ENCODE assay signal across 9 mouse cellular contexts in the genomic region with DNA sequence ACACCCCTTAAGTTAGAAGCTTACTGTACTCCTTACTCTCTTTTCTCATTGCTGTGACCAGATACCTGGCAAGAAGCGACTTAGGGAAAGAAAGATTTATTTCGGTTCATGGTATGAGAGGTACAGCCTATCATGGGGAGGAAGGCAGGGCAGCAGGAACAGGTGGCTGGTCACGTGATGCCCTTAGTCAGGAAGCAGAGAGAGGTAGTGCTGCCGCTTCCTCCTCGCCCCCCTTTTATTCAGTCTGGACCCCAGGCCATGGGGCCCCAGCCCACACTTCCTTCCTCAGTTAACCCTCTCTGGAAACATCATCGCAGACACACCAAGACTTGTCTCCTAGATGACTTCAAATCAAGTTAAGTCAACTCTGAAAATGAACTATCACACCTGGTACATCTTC. TPM values are rescaled to one million over a fixed set of nuclear protein-coding genes. Genes with fewer than 3 reads are reported as not detected.
DNase-seq lines count a peak whose midpoint lies in the region; ATAC-seq and TF ChIP-seq lines count a peak whose summit lies in the region.
"Had no signal": no experiment of that assay in that cellular context is flagged by ENCODE, and none has a peak within 500 bp of the region (broad histone marks: within the 10 kb centered on the region; RNA-seq: fewer than 3 reads in every experiment).

No protein-coding gene starts in this region.

- H3K9me3 ChIP-seq in MEL (replicated peaks; ENCODE audit: insufficient read depth, low read length), result no peaks in the 10 kb centered on the region
- H3K9me3 ChIP-seq in liver, embryonic 14.5 days (ENCODE audit: control insufficient read depth, low read length), result peaks cover 3% of the 10 kb centered on the region; the same call in 1 of the 2 replicates
- no peaks in the 10 kb centered on the region for H3K9me3 ChIP-seq in kidney, embryonic 14.5 days (ENCODE audit: control insufficient read depth, low read length)
- no peaks in the 10 kb centered on the region for H3K9me3 ChIP-seq in neural tube, embryonic 15.5 days (replicated peaks)

- WGBS in liver, embryonic 14.5 days (ENCODE audit: insufficient replicate concordance), result 25% methylated on average over 6 of the region's 6 CpGs
- WGBS in kidney, embryonic 14.5 days, result 64% methylated on average over 6 of the region's 6 CpGs
- WGBS in neural tube, embryonic 15.5 days, result 85% methylated on average over 6 of the region's 6 CpGs

- no peak for TF ChIP-seq EP300 in MEL (IDR thresholded peaks at IDR 0.05; ENCODE audit: low read depth in 1 of 2, low read length in 2 of 2)
- TF ChIP-seq EP300 in liver, embryonic 14.5 days (IDR thresholded peaks at IDR 0.05; ENCODE audit: low read depth), result no peak

- H3K79me2 ChIP-seq in MEL (ENCODE audit: control insufficient read depth, insufficient read depth, low read length, poor library complexity), result no peaks in the 10 kb centered on the region

- H3K4me3 ChIP-seq in MEL (ENCODE audit: control insufficient read depth in 1 of 2, insufficient read depth in 1 of 2, low read depth in 2 of 2, low read length in 2 of 2), result no peak overlapping the region
- H3K4me3 ChIP-seq in liver, embryonic 14.5 days (ENCODE audit: insufficient read depth in 1 of 2, low read depth in 2 of 2, low read length in 2 of 2), result no peak overlapping the region
- H3K4me3 ChIP-seq in kidney, embryonic 14.5 days (ENCODE audit: low read length), result no peak overlapping the region
- no peak overlapping the region for H3K4me3 ChIP-seq in neural tube, embryonic 15.5 days (replicated peaks)

- TF ChIP-seq CTCF in MEL (IDR thresholded peaks at IDR 0.05 in 2 of 3, conservative IDR thresholded peaks at IDR 0.05 in 1 of 3; ENCODE audit: control insufficient read depth in 1 of 3, insufficient read depth in 1 of 3, low read depth in 2 of 3, low read length in 3 of 3, poor library complexity in 1 of 3, severe bottlenecking in 1 of 3), result no peak
- no peak for TF ChIP-seq CTCF in liver, embryonic 14.5 days (IDR thresholded peaks at IDR 0.05; ENCODE audit: low read depth)

- H3K9ac ChIP-seq in MEL (ENCODE audit: control insufficient read depth, low read depth, low read length, poor library complexity, severe bottlenecking), result no peak overlapping the region
- peak overlapping the region; percentile 39 for H3K9ac ChIP-seq in liver, embryonic 14.5 days (replicated peaks)
- no peak overlapping the region for H3K9ac ChIP-seq in kidney, embryonic 14.5 days (ENCODE audit: low read depth, low read length)
- H3K9ac ChIP-seq in neural tube, embryonic 15.5 days (replicated peaks), result no peak overlapping the region

- H3K4me2 ChIP-seq in liver, embryonic 14.5 days (ENCODE audit: low read depth), result peak overlapping the region; percentile 62
- H3K4me2 ChIP-seq in kidney, embryonic 14.5 days (replicated peaks; ENCODE audit: low read depth, low read length), result no peak overlapping the region
- H3K4me2 ChIP-seq in neural tube, embryonic 15.5 days, result no peak overlapping the region

- ATAC-seq in liver, embryonic 14.5 days (ENCODE audit: insufficient read depth), result no peak; the same call in 1 of the 2 replicates
- no peak for ATAC-seq in kidney, embryonic 14.5 days (ENCODE audit: low FRiP score, low TSS enrichment)
- ATAC-seq in neural tube, embryonic 15.5 days (ENCODE audit: low FRiP score), result no peak
- ATAC-seq: midbrain, embryonic 16.5 days; Patski had no signal

- no peak overlapping the region for H3K27ac ChIP-seq in MEL (ENCODE audit: control insufficient read depth, low read depth, low read length)
- peak overlapping the region; percentile 99 for H3K27ac ChIP-seq in liver, embryonic 14.5 days
- H3K27ac ChIP-seq in kidney, embryonic 14.5 days (ENCODE audit: low read depth, low read length), result no peak overlapping the region
- no peak overlapping the region for H3K27ac ChIP-seq in neural tube, embryonic 15.5 days (replicated peaks)

- DNase-seq in B cell, adult 2 months, result peak; percentile 66 to 71
- DNase-seq in MEL (ENCODE audit: low read depth, low spot score), result no peak
- DNase-seq in liver, embryonic 14.5 days (ENCODE audit: low read depth in 3 of 3, low spot score in 3 of 3), result no peak
- peak; percentile 79 for DNase-seq in spleen, postnatal 36 days (ENCODE audit: low spot score in 2 of 2)
- DNase-seq in gastrocnemius, adult 8-10 months (ENCODE audit: low spot score in 2 of 2), result no peak

- peaks cover 0 to 29% of the 10 kb centered on the region in 2 experiments; a peak in 2 of 4 replicates for H3K36me3 ChIP-seq in MEL (ENCODE audit: control insufficient read depth in 1 of 2, insufficient read depth in 2 of 2, low read length in 2 of 2)
- no peaks in the 10 kb centered on the region for H3K36me3 ChIP-seq in liver, embryonic 14.5 days (replicated peaks; ENCODE audit: control insufficient read depth, insufficient read depth, low read depth)
- H3K36me3 ChIP-seq in kidney, embryonic 14.5 days (ENCODE audit: control insufficient read depth, insufficient read depth, low read length), result no peaks in the 10 kb centered on the region
- H3K36me3 ChIP-seq in neural tube, embryonic 15.5 days, result no peaks in the 10 kb centered on the region

- no peak for TF ChIP-seq RAD21 in MEL (IDR thresholded peaks at IDR 0.05; ENCODE audit: low read depth, low read length)

- H3K27me3 ChIP-seq in MEL (ENCODE audit: control insufficient read depth in 1 of 2, insufficient read depth in 2 of 2, low read length in 2 of 2), result no peaks in the 10 kb centered on the region
- no peaks in the 10 kb centered on the region for H3K27me3 ChIP-seq in liver, embryonic 14.5 days (ENCODE audit: control insufficient read depth, insufficient read depth, low read length)
- H3K27me3 ChIP-seq in kidney, embryonic 14.5 days (ENCODE audit: control insufficient read depth, insufficient read depth, low read length), result no peaks in the 10 kb centered on the region
- no peaks in the 10 kb centered on the region for H3K27me3 ChIP-seq in neural tube, embryonic 15.5 days (replicated peaks)
- H3K27me3 ChIP-seq: Patski had no signal

- TF ChIP-seq POLR2A in MEL (IDR thresholded peaks at IDR 0.05; ENCODE audit: control insufficient read depth in 1 of 2, insufficient read depth in 1 of 2, low read depth in 1 of 2, low read length in 2 of 2, poor library complexity in 1 of 2), result no peak

- peaks cover 12 to 28% of the 10 kb centered on the region in 2 experiments for H3K4me1 ChIP-seq in MEL (ENCODE audit: control insufficient read depth in 1 of 2, insufficient read depth in 2 of 2, low read length in 2 of 2)
- H3K4me1 ChIP-seq in liver, embryonic 14.5 days (replicated peaks; ENCODE audit: control insufficient read depth in 2 of 2, insufficient read depth in 2 of 2, low read length in 1 of 2), result peaks cover 41 to 52% of the 10 kb centered on the region in 2 experiments
- H3K4me1 ChIP-seq in kidney, embryonic 14.5 days (ENCODE audit: control insufficient read depth, insufficient read depth, low read length), result no peaks in the 10 kb centered on the region
- no peaks in the 10 kb centered on the region for H3K4me1 ChIP-seq in neural tube, embryonic 15.5 days

TF ChIP-seq in MEL, 35 proteins besides CTCF, POLR2A, EP300 and RAD21:
- TF ChIP-seq USF1 (IDR thresholded peaks at IDR 0.05; ENCODE audit: low read depth, low read length) (peak; percentile 82), ZNF384 (IDR thresholded peaks at IDR 0.05; ENCODE audit: low read depth, low read length) (no peak)
TF ChIP-seq in MEL: peak in this region for 1.

RNA-seq across cellular contexts. Expression of a gene that starts 7.5 kb away (rescaled TPM):
- total RNA-seq in MEL (2012; rRNA removed), result 20.3 and 23.1 TPM in 2 replicates
- 100 to 1,000 TPM in 1 of 2 experiments, 10 to 100 TPM in 1; 52.0 to 127 TPM for polyA plus RNA-seq in MEL (2012; ENCODE audit: insufficient read depth in 1 of 2, insufficient read length in 2 of 2, low read depth in 1 of 2, low replicate concordance in 2 of 2, missing spikeins in 1 of 2)
- polyA plus RNA-seq in liver, embryonic 14.5 days (2012; rRNA removed), result 27.6 and 37.2 TPM in 2 replicates
- polyA plus RNA-seq in liver, embryonic 14.5 days (2014; fragmentation: Nextera tagmentation; extraction: Ambion mirVana), result 55.2 and 61.5 TPM in 2 replicates
- polyA plus RNA-seq in kidney, embryonic 14.5 days (2014; fragmentation: Nextera tagmentation; extraction: Ambion mirVana), result 51.8 and 83.1 TPM in 2 replicates
- total RNA-seq in gastrocnemius, adult 8-10 months (2022), result 10 to 100 TPM; 13.1 to 17.4 (median 16.1) TPM
- 53.1 and 59.5 TPM in 2 replicates for polyA plus RNA-seq in neural tube, embryonic 15.5 days (2015; fragmentation: Nextera tagmentation; extraction: Ambion mirVana)

RNA-seq across cellular contexts. Expression of a gene that starts 14.3 kb away (rescaled TPM):
- total RNA-seq in MEL (2012; rRNA removed), result 6.3 and 7.8 TPM in 2 replicates
- 1 to 10 TPM in 1 of 2 experiments, not detected in 1; 6.8 TPM for polyA plus RNA-seq in MEL (2012; ENCODE audit: insufficient read depth in 1 of 2, insufficient read length in 2 of 2, low read depth in 1 of 2, low replicate concordance in 2 of 2, missing spikeins in 1 of 2)
- polyA plus RNA-seq in liver, embryonic 14.5 days (2012; rRNA removed), result 5.2 and 7.8 TPM in 2 replicates
- polyA plus RNA-seq in liver, embryonic 14.5 days (2014; fragmentation: Nextera tagmentation; extraction: Ambion mirVana), result 13.7 and 15.3 TPM in 2 replicates
- polyA plus RNA-seq in kidney, embryonic 14.5 days (2014; fragmentation: Nextera tagmentation; extraction: Ambion mirVana), result 11.6 and 11.8 TPM in 2 replicates
- total RNA-seq in gastrocnemius, adult 8-10 months (2022), result 10 to 100 TPM; 13.2 to 17.6 (median 13.6) TPM
- 19.3 and 22.3 TPM in 2 replicates for polyA plus RNA-seq in neural tube, embryonic 15.5 days (2015; fragmentation: Nextera tagmentation; extraction: Ambion mirVana)

RNA-seq across cellular contexts. Expression of a gene that starts 15.2 kb away (rescaled TPM):
- total RNA-seq in MEL (2012; rRNA removed), result 1.3 and 2.0 TPM in 2 replicates
- polyA plus RNA-seq in MEL (2012; ENCODE audit: insufficient read depth in 1 of 2, insufficient read length in 2 of 2, low read depth in 1 of 2, low replicate concordance in 2 of 2, missing spikeins in 1 of 2), result 1 to 10 TPM in 1 of 2 experiments, not detected in 1; 1.3 TPM
- 0.47 and 0.50 TPM in 2 replicates for polyA plus RNA-seq in liver, embryonic 14.5 days (2012; rRNA removed)
- 0.66 and 0.86 TPM in 2 replicates for polyA plus RNA-seq in liver, embryonic 14.5 days (2014; fragmentation: Nextera tagmentation; extraction: Ambion mirVana)
- 0.24 TPM in 1 of 2 replicates, not detected in the other for polyA plus RNA-seq in kidney, embryonic 14.5 days (2014; fragmentation: Nextera tagmentation; extraction: Ambion mirVana)
- under 1 TPM in 3 of 4 experiments, not detected in 1; 0.15 to 0.19 (median 0.18) TPM for total RNA-seq in gastrocnemius, adult 8-10 months (2022)
- 0.42 and 0.74 TPM in 2 replicates for polyA plus RNA-seq in neural tube, embryonic 15.5 days (2015; fragmentation: Nextera tagmentation; extraction: Ambion mirVana)

Comparison
In these comparisons a context has a peak if more than half of its experiments do, and no peak if none do; other contexts are left out.
1. DNase-seq: peak in B cell, adult 2 months (2 of 2) and spleen, postnatal 36 days (2 of 2); none in MEL (single experiment), liver, embryonic 14.5 days (0 of 3) and gastrocnemius, adult 8-10 months (0 of 2).